Mouse (Mus musculus) thymus, postnatal 25 days (tissue): ENCODE measurements around the gene Cwc15.

Experiments
- DNase-seq: peaks from one replicate; pipeline ENCODE4 v3.0.0; 2022

Cwc15 gene

GRCm38 (mm10) chr9:14548366-14548761 lies 47.9 kb downstream of the Cwc15 start:
- DNase-seq = no peak

GRCm38 (mm10) chr9:14558332-14558731 lies 57.9 kb downstream of the Cwc15 start:
- DNase-seq = no peak

GRCm38 (mm10) chr9:14559430-14559829 lies 59.0 kb downstream of the Cwc15 start:
- DNase-seq = peak; percentile 63

- no peak for DNase-seq
Measured at GRCm38 (mm10) chr9:14559996-14560395, 59.6 kb downstream of the Cwc15 start.
